ENCODE assay signal across 13 mouse cellular contexts in the genomic region with DNA sequence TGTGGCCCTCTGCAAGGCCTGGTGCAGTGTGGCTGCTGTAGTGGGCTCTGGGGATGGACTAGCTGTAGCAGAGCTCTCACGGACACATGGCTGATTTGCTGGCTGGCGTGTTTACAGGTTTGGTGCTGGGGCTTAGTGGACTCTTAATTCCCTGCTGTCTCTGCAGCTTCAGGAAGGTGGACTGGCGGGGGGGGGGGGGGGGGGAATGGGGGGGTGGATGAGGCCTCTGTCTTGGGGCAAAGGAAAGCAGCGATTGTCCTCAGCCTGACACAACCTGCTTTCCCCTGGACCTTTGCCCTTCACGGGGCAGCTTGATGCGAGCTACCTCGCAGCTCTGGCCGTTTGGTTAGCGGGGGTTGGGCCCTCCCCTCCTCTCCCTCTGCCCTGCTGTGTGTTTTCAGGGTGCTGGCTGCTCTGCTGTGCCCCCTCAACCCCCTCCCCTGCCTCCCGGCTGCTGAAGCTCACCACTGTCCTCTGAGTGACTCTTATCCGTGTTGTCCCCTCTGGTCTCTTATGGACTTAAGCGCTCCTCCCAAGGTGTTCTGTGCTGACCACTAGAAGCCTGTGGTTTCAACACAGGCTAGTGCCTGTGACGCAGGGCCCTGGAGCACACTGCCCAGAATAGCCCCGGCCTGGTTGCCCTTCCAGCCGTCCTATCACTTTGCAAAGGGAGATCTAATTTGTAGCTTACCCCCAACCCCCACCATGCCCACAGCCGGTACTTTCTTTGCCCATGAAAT. TPM values are rescaled to one million over a fixed set of nuclear protein-coding genes. Genes with fewer than 3 reads are reported as not detected.
A peak's percentile ranks its signal among the peaks of the same experiment; 100 is the strongest.
DNase-seq lines count a peak whose midpoint lies in the region; ATAC-seq and TF ChIP-seq lines count a peak whose summit lies in the region.
"Had no signal": no experiment of that assay in that cellular context is flagged by ENCODE, and none has a peak within 500 bp of the region (broad histone marks: within the 10 kb centered on the region; RNA-seq: fewer than 3 reads in every experiment).

No protein-coding gene starts in this region.

- no peak for TF ChIP-seq EP300 in liver, postnatal 0 days (IDR thresholded peaks at IDR 0.05; ENCODE audit: low read depth)

- H3K4me2 ChIP-seq in forebrain, postnatal 0 days (ENCODE audit: low read depth) = no peak overlapping the region
- 0 out of 2 replicates have a peak overlapping the region, but pooled peaks have one; percentile 18 for H3K4me2 ChIP-seq in heart, embryonic 13.5 days
- H3K4me2 ChIP-seq in liver, postnatal 0 days (ENCODE audit: low read depth, low read length) = no peak overlapping the region

- H3K27ac ChIP-seq in forebrain, embryonic 10.5 days = peak overlapping the region; percentile 58; the same call in 1 of the 2 replicates
- no peak overlapping the region for H3K27ac ChIP-seq in forebrain, postnatal 0 days (ENCODE audit: low read depth, low read length)
- peak overlapping the region; percentile 78 for H3K27ac ChIP-seq in heart, embryonic 13.5 days (replicated peaks)
- H3K27ac ChIP-seq in liver, postnatal 0 days (ENCODE audit: low read depth) = 0 out of 2 replicates have a peak overlapping the region, but pooled peaks have one; percentile 34

- H3K4me1 ChIP-seq in forebrain, embryonic 10.5 days = peaks cover 16% of the 10 kb centered on the region
- no peaks in the 10 kb centered on the region for H3K4me1 ChIP-seq in forebrain, postnatal 0 days (ENCODE audit: insufficient read depth)
- peaks cover 59% of the 10 kb centered on the region for H3K4me1 ChIP-seq in E14TG2a.4 (replicated peaks; ENCODE audit: low read depth, low read length)
- peaks cover 17% of the 10 kb centered on the region for H3K4me1 ChIP-seq in heart, embryonic 13.5 days
- H3K4me1 ChIP-seq in liver, postnatal 0 days (ENCODE audit: insufficient read depth) = peaks cover 26% of the 10 kb centered on the region

- no peak for TF ChIP-seq CTCF in forebrain, postnatal 0 days (IDR thresholded peaks at IDR 0.05; ENCODE audit: low read depth)
- no peak for TF ChIP-seq CTCF in E14TG2a.4 (conservative IDR thresholded peaks at IDR 0.05; ENCODE audit: low read length)
- no peak for TF ChIP-seq CTCF in liver, postnatal 0 days (IDR thresholded peaks at IDR 0.05; ENCODE audit: low read depth)

- DNase-seq in forebrain, embryonic 10.5 days (ENCODE audit: extremely low spot score, low spot score) = no peak
- DNase-seq in forebrain, postnatal 0 days = no peak
- DNase-seq in liver, postnatal 0 days = no peak
- DNase-seq in cerebellum, adult 9-10 months = no peak
- DNase-seq in testis, postnatal 10 days (ENCODE audit: low spot score) = no peak
- DNase-seq in right cerebral cortex, postnatal 25 days = no peak
- DNase-seq: left cerebral cortex, postnatal 4 days had no signal

- peaks cover 27% of the 10 kb centered on the region for H3K36me3 ChIP-seq in forebrain, embryonic 10.5 days (replicated peaks)
- H3K36me3 ChIP-seq in forebrain, postnatal 0 days (ENCODE audit: insufficient read depth) = peaks cover 10% of the 10 kb centered on the region
- peaks cover 21% of the 10 kb centered on the region for H3K36me3 ChIP-seq in E14TG2a.4 (ENCODE audit: insufficient read depth, low read length)
- peaks cover 22% of the 10 kb centered on the region for H3K36me3 ChIP-seq in heart, embryonic 13.5 days
- H3K36me3 ChIP-seq in liver, postnatal 0 days (replicated peaks; ENCODE audit: insufficient read depth, low read length) = peaks cover 4% of the 10 kb centered on the region; the same call in 1 of the 2 replicates

- H3K9ac ChIP-seq in forebrain, postnatal 0 days = no peak overlapping the region
- peak overlapping the region; percentile 63 for H3K9ac ChIP-seq in heart, embryonic 13.5 days
- no peak overlapping the region for H3K9ac ChIP-seq in liver, postnatal 0 days (replicated peaks)

- H3K27me3 ChIP-seq in forebrain, embryonic 10.5 days (ENCODE audit: poor library complexity, severe bottlenecking) = no peaks in the 10 kb centered on the region
- H3K27me3 ChIP-seq in forebrain, postnatal 0 days (ENCODE audit: insufficient read depth, low read length) = no peaks in the 10 kb centered on the region
- H3K27me3 ChIP-seq in E14TG2a.4 (ENCODE audit: insufficient read depth, low read length) = no peaks in the 10 kb centered on the region
- no peaks in the 10 kb centered on the region for H3K27me3 ChIP-seq in heart, embryonic 13.5 days (replicated peaks)
- no peaks in the 10 kb centered on the region for H3K27me3 ChIP-seq in liver, postnatal 0 days (ENCODE audit: insufficient read depth, low read length)

- no peak overlapping the region for H3K4me3 ChIP-seq in forebrain, embryonic 10.5 days
- H3K4me3 ChIP-seq in forebrain, postnatal 0 days (ENCODE audit: low read depth, low read length) = no peak overlapping the region
- H3K4me3 ChIP-seq in E14TG2a.4 (replicated peaks; ENCODE audit: low read length) = peak overlapping the region; percentile 29; the same call in 1 of the 2 replicates
- H3K4me3 ChIP-seq in heart, embryonic 13.5 days = no peak overlapping the region
- no peak overlapping the region for H3K4me3 ChIP-seq in liver, postnatal 0 days (ENCODE audit: low read depth, low read length)

- H3K9me3 ChIP-seq in forebrain, embryonic 10.5 days = no peaks in the 10 kb centered on the region
- H3K9me3 ChIP-seq in forebrain, postnatal 0 days (ENCODE audit: low read length) = no peaks in the 10 kb centered on the region
- no peaks in the 10 kb centered on the region for H3K9me3 ChIP-seq in E14TG2a.4 (ENCODE audit: low read length)
- no peaks in the 10 kb centered on the region for H3K9me3 ChIP-seq in heart, embryonic 13.5 days
- no peaks in the 10 kb centered on the region for H3K9me3 ChIP-seq in liver, postnatal 0 days (ENCODE audit: low read length)

- ATAC-seq in forebrain, postnatal 0 days = no peak
- no peak for ATAC-seq in heart, embryonic 13.5 days (ENCODE audit: extremely low read depth, insufficient number of reproducible peaks, low FRiP score, low TSS enrichment)
- ATAC-seq in liver, postnatal 0 days = peak; percentile 57

- 54% methylated on average over 12 of the region's 16 CpGs for WGBS in forebrain, embryonic 10.5 days
- 50% methylated on average over 11 of the region's 16 CpGs for WGBS in forebrain, postnatal 0 days
- WGBS in heart, embryonic 13.5 days = 35% methylated on average over 9 of the region's 16 CpGs
- WGBS in liver, postnatal 0 days (ENCODE audit: insufficient replicate concordance) = 62% methylated on average over 10 of the region's 16 CpGs

RNA-seq across cellular contexts. Expression of a gene that starts 14.0 kb away (rescaled TPM):
- 46.9 and 49.0 TPM in 2 replicates for polyA plus RNA-seq in forebrain, embryonic 10.5 days (2016; fragmentation: Nextera tagmentation; extraction: Ambion mirVana)
- total RNA-seq in forebrain, postnatal 0 days (2014; rRNA removed) = 198 and 228 TPM in 2 replicates
- 109 and 131 TPM in 2 replicates for polyA plus RNA-seq in forebrain, postnatal 0 days (2015; fragmentation: Nextera tagmentation; extraction: Ambion mirVana)
- 35.5 and 39.3 TPM in 2 replicates for polyA plus RNA-seq in heart, embryonic 13.5 days (2015; fragmentation: Nextera tagmentation; extraction: Ambion mirVana)
- polyA plus RNA-seq in liver, postnatal 0 days (2015; fragmentation: Nextera tagmentation; extraction: Ambion mirVana) = 15.1 and 16.9 TPM in 2 replicates

RNA-seq across cellular contexts. Expression of a gene that starts 14.5 kb away (rescaled TPM):
- 142 and 151 TPM in 2 replicates for polyA plus RNA-seq in forebrain, embryonic 10.5 days (2016; fragmentation: Nextera tagmentation; extraction: Ambion mirVana)
- 25.3 and 40.2 TPM in 2 replicates for total RNA-seq in forebrain, postnatal 0 days (2014; rRNA removed)
- polyA plus RNA-seq in forebrain, postnatal 0 days (2015; fragmentation: Nextera tagmentation; extraction: Ambion mirVana) = 98.6 and 120 TPM in 2 replicates
- 126 and 147 TPM in 2 replicates for polyA plus RNA-seq in heart, embryonic 13.5 days (2015; fragmentation: Nextera tagmentation; extraction: Ambion mirVana)
- polyA plus RNA-seq in liver, postnatal 0 days (2015; fragmentation: Nextera tagmentation; extraction: Ambion mirVana) = 113 TPM in 2 replicates

RNA-seq across cellular contexts. Expression of a gene that starts 33.0 kb away (rescaled TPM):
- polyA plus RNA-seq in forebrain, embryonic 10.5 days (2016; fragmentation: Nextera tagmentation; extraction: Ambion mirVana) = 0.79 TPM in 1 of 2 replicates, not detected in the other
- not detected in 2 replicates for total RNA-seq in forebrain, postnatal 0 days (2014; rRNA removed)
- not detected in 2 replicates for polyA plus RNA-seq in forebrain, postnatal 0 days (2015; fragmentation: Nextera tagmentation; extraction: Ambion mirVana)
- 0.64 and 0.84 TPM in 2 replicates for polyA plus RNA-seq in heart, embryonic 13.5 days (2015; fragmentation: Nextera tagmentation; extraction: Ambion mirVana)
- not detected in 2 replicates for polyA plus RNA-seq in liver, postnatal 0 days (2015; fragmentation: Nextera tagmentation; extraction: Ambion mirVana)
- total RNA-seq: heart, postnatal 36 days; left cerebral cortex, postnatal 4 days; monocyte, adult 5-6 weeks had no signal
- polyA plus RNA-seq: embryonic facial prominence, embryonic 11.5 days; urinary bladder, adult 2 months had no signal

RNA-seq across cellular contexts. Expression of a gene that starts 41.5 kb away (rescaled TPM):
- polyA plus RNA-seq in forebrain, embryonic 10.5 days (2016; fragmentation: Nextera tagmentation; extraction: Ambion mirVana) = 1.1 and 1.6 TPM in 2 replicates
- total RNA-seq in forebrain, postnatal 0 days (2014; rRNA removed) = 0.85 and 1.3 TPM in 2 replicates
- polyA plus RNA-seq in forebrain, postnatal 0 days (2015; fragmentation: Nextera tagmentation; extraction: Ambion mirVana) = 0.06 and 1.5 TPM in 2 replicates
- 0.18 and 0.33 TPM in 2 replicates for polyA plus RNA-seq in heart, embryonic 13.5 days (2015; fragmentation: Nextera tagmentation; extraction: Ambion mirVana)
- not detected in 2 replicates for polyA plus RNA-seq in liver, postnatal 0 days (2015; fragmentation: Nextera tagmentation; extraction: Ambion mirVana)
- total RNA-seq: heart, postnatal 36 days; monocyte, adult 5-6 weeks had no signal
